Mouse (Mus musculus): ENCODE measurements around the gene Bcl6b. TPM values are rescaled to one million over a fixed set of nuclear protein-coding genes. Genes with fewer than 3 reads are reported as not detected.

Gene Bcl6b
- polyA plus RNA-seq, 1 experiment from 2014 or later: 13.9 TPM

DNA sequence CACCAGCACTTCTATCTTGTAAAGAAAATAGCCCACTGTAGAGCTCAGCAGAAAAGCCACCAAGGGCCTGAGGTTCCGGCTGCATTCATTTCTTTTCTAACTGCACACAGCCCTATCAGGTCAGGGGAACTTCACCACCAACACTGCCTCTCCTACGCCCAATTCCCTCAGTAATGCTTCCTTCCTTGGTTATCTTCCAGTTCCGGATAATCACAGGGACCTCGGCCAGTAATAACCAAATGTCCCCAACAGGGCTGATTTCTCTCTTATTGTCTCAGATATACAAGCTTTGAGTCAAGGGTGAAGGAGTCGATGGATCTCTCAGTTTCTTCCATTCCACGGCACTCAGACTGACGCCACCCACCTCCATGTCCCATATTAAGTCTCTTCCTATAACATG lies 22.3 kb downstream of the Bcl6b start:
- ATAC-seq (ENCODE audit: insufficient number of reproducible peaks, low FRiP score, low TSS enrichment, low read depth): no peak
- no peak overlapping the region for H3K4me2 ChIP-seq
- H3K36me3 ChIP-seq: no peaks in the 10 kb centered on the region
- no peaks in the 10 kb centered on the region for H3K9me3 ChIP-seq
- peaks cover 4% of the 10 kb centered on the region; the same call in 1 of the 2 replicates for H3K27me3 ChIP-seq
- 78% methylated on average over 7 of the region's 7 CpGs for WGBS
- H3K27ac ChIP-seq: no peak overlapping the region
- no peak overlapping the region for H3K4me3 ChIP-seq
- no peak overlapping the region for H3K9ac ChIP-seq
- H3K4me1 ChIP-seq: no peaks in the 10 kb centered on the region; the same call in 1 of the 2 replicates

DNA sequence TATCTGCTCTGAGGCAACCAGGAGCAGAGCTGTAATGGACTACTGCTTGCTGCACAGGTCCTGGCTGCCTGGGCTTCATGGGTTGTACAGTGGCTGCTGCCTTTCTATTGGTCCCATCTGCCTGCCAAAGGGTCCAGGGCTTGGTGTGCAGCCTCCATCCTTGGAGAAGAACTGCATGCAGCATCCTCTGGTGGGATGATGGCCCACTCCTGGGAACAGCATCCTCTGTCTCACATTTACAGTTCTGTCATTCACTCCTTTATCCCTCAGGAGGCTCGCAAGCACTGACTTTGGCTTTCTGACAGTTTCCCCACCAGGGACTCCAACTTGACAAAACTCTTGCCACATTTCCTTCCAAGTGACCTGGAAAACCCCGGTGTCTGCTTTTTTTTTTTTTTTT lies 22.8 kb downstream of the Bcl6b start:
- H3K36me3 ChIP-seq: no peaks in the 10 kb centered on the region
- 78% methylated on average over 2 of the region's 2 CpGs for WGBS
- H3K9me3 ChIP-seq: no peaks in the 10 kb centered on the region
- H3K9ac ChIP-seq: no peak overlapping the region
- H3K27me3 ChIP-seq: no peaks in the 10 kb centered on the region
- no peak overlapping the region for H3K27ac ChIP-seq
- H3K4me2 ChIP-seq: no peak overlapping the region
- no peak for ATAC-seq (ENCODE audit: insufficient number of reproducible peaks, low FRiP score, low TSS enrichment, low read depth)
- no peak overlapping the region for H3K4me3 ChIP-seq
- H3K4me1 ChIP-seq: no peaks in the 10 kb centered on the region; the same call in 1 of the 2 replicates

DNA sequence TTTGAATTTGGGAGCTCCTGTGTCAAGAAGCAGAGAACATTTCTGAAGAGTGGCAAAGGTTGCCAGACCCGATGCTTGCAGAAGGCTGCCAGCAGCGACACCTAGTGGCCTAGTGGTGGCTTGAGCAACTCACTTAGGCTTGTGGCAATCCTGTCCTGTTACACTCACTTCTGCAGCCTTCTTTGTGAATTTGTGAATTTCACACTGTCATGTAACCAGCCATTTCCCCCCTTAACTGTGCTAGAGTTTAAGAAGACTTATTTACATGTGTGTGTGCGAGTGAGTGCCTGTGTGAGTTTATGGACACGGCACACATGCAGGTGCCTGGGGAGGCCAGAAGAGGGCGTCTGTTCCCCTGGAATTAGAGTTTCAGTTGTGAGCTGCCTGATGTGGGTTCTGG lies 27.9 kb downstream of the Bcl6b start:
- no peaks in the 10 kb centered on the region for H3K9me3 ChIP-seq
- no peak overlapping the region for H3K4me3 ChIP-seq
- H3K4me2 ChIP-seq: no peak overlapping the region
- no peaks in the 10 kb centered on the region for H3K36me3 ChIP-seq
- no peak for ATAC-seq (ENCODE audit: insufficient number of reproducible peaks, low FRiP score, low TSS enrichment, low read depth)
- no peaks in the 10 kb centered on the region for H3K27me3 ChIP-seq
- H3K27ac ChIP-seq: no peak overlapping the region
- H3K4me1 ChIP-seq: no peaks in the 10 kb centered on the region; the same call in 1 of the 2 replicates
- H3K9ac ChIP-seq: no peak overlapping the region
- 31% methylated on average over 5 of the region's 5 CpGs for WGBS

DNA sequence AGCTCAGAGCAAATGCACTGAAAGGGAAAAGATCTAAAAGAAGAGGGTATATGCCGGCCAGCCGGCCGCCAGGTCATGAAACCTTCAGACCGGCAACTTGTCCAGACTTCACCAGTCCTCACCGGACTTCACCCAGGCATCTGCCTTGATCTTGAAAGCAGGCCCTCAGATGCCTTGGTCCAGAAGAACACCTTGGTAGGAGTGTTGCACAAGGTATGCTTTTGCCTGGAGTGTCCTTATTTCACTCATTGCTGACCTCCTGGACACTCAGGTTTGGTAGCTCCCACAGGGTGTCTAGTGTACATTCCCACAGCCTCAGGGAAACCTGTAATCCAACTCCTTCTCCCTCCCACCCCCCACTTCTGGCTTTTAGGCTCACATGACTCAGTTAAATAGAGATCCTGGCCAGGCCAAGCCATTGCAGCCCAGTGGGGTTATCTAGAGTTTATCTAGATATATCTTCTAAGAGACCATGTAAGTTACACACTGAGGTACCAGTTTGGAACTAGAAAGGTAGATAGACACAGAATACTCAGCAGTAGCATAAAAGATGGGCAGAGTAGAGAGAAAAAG lies 29.5 kb downstream of the Bcl6b start:
- Histone ChIP-seq H3K27me3 (no peaks in the 10 kb centered on the region), H3K4me3 (no peak overlapping the region), H3K36me3 (no peaks in the 10 kb centered on the region), H3K4me2 (no peak overlapping the region), H3K4me1 (no peaks in the 10 kb centered on the region; the same call in 1 of the 2 replicates), H3K9ac (no peak overlapping the region), H3K27ac (no peak overlapping the region), H3K9me3 (no peaks in the 10 kb centered on the region)
- WGBS: 81% methylated on average over 5 of the region's 5 CpGs
- no peak for ATAC-seq (ENCODE audit: insufficient number of reproducible peaks, low FRiP score, low TSS enrichment, low read depth)

DNA sequence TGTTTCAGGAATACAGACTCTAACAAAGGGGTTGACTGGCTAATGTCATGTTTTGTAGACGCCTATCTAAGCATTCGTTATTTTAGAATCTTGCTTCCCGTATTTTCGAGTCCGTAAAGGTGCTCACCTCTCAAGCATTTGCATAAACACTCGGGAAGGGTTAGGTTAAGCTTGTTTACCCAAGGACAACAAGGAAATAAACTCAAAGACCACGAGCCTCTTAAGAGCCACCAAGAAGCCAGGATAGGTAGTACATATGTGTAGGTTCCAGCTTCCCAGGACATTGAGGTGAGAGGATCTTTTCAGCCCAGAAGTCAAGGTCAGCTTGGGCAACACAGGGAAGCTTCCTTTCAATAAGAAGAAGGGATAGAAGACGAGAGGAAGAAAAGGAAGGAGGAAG lies 30.5 kb downstream of the Bcl6b start:
- Histone ChIP-seq H3K4me2 (no peak overlapping the region), H3K27ac (no peak overlapping the region), H3K4me1 (no peaks in the 10 kb centered on the region), H3K27me3 (no peaks in the 10 kb centered on the region), H3K36me3 (no peaks in the 10 kb centered on the region), H3K4me3 (no peak overlapping the region), H3K9me3 (no peaks in the 10 kb centered on the region), H3K9ac (no peak overlapping the region)
- no peak for ATAC-seq (ENCODE audit: insufficient number of reproducible peaks, low FRiP score, low TSS enrichment, low read depth)
- WGBS: 81% methylated on average over 8 of the region's 8 CpGs

DNA sequence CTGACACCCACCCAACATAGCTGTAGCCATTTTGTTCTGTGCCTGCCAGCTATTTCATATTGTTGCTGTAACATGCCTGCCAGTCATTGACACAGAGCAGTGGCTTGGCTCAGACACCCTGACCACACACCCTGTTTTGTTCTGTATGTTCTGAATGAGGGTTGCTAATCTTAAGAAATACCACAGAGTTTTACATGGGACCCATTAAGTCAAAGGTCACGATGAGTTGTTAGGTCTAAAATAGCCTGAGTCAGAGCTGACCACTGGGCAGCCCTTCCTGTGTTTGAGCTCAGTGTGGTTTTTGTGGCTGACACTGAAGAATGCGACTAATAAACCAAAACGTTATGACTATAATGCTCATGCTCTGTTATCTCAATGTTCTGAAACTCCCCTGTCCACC lies 31.3 kb downstream of the Bcl6b start:
- H3K9me3 ChIP-seq: no peaks in the 10 kb centered on the region
- H3K9ac ChIP-seq: no peak overlapping the region
- no peaks in the 10 kb centered on the region for H3K27me3 ChIP-seq
- no peak overlapping the region for H3K4me3 ChIP-seq
- no peak for ATAC-seq (ENCODE audit: insufficient number of reproducible peaks, low FRiP score, low TSS enrichment, low read depth)
- 83% methylated on average over 3 of the region's 3 CpGs for WGBS
- no peaks in the 10 kb centered on the region for H3K4me1 ChIP-seq
- no peak overlapping the region for H3K4me2 ChIP-seq
- H3K36me3 ChIP-seq: no peaks in the 10 kb centered on the region
- no peak overlapping the region for H3K27ac ChIP-seq

DNA sequence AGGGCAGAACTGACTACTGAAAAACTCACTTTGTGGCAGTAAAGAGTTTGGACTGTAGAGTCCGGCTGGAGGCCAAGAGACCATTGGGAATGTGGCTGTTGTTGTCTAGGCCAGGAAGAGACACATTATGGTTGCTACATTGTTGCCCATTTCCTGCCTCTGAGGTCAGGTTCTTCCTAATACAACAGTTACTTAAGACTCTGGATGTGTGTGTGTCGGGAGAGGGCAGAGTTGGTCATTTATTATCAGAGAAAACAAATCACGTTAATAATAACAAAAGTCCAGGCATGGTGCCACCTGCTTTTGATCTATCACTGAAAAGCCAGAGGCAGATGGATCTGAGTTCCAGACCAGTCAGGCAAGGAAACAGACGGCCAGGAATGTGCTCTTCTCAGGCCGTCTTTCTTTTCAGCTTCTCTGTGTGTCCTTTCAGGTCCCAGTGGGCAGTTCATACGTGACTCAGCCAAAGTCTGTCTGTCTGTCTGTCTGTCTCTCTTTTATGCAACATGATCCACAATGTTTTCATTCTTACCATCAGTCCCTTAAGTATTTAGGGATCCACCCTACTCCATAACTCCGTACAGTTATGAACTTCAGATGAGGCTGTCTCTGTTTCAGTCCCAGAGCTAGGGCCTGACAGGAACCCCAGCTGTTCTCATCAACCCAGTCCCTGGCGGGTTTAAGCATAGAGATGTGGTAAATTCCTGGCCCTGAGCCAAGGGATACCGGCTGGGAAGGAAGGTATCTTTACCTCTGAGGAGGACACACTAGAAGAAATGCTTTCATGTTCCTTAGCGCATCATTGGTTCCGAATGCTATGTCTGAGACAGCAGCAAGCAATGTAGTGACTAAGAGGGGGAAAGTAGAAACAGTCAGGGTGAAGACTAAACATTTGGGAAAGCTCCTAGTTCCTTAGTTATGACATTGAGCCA lies 36.0 kb downstream of the Bcl6b start:
- Histone ChIP-seq H3K4me1 (no peaks in the 10 kb centered on the region), H3K27ac (no peak overlapping the region), H3K36me3 (no peaks in the 10 kb centered on the region), H3K4me3 (no peak overlapping the region), H3K27me3 (no peaks in the 10 kb centered on the region), H3K9ac (no peak overlapping the region), H3K9me3 (no peaks in the 10 kb centered on the region), H3K4me2 (no peak overlapping the region)
- no peak for ATAC-seq (ENCODE audit: insufficient number of reproducible peaks, low FRiP score, low TSS enrichment, low read depth)
- 45% methylated on average over 11 of the region's 11 CpGs for WGBS

DNA sequence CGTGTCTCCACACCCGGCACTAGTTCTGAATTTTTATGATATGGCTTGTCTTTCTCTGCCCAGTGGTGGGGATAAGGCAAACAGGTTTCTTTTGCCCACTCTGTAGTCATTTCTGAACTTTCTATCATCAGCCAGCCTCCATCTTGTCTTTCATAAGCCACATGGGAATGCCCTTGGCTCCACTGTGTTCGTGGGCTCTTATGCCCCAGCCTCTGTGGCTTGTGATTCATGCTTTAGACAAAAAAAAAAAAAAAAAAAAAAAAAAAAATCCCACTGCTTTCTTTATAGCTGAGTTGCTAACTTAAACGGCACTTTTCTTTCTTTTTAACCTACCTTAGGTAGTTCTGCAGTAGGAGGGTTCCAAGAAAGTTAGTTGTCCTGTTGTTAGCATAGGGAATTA lies 37.4 kb downstream of the Bcl6b start:
- 58% methylated on average over 4 of the region's 4 CpGs for WGBS

DNA sequence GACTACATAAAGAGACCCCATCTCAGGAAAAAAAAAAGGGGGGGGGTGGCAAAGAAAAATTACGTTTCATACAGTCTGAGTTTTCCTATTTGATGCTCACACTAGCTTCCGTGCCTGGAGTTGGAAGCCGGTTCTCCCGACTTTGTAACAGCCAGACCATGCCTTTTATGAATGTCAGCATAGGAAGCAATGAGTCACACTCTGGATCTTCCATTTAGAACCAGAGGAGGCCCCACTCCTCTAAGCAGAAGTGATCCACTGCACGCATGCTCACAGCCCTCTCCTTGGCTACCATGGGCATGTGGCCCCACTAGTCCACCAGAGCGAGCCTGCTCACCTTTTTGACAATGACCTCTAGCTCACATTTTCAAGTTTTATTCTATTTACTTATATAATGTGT lies 38.4 kb downstream of the Bcl6b start:
- 69% methylated on average over 6 of the region's 6 CpGs for WGBS
- H3K36me3 ChIP-seq: no peaks in the 10 kb centered on the region
- no peak overlapping the region for H3K4me2 ChIP-seq
- H3K9ac ChIP-seq: no peak overlapping the region
- no peaks in the 10 kb centered on the region for H3K9me3 ChIP-seq
- H3K27me3 ChIP-seq: no peaks in the 10 kb centered on the region
- H3K4me3 ChIP-seq: no peak overlapping the region
- peaks cover 3% of the 10 kb centered on the region; the same call in 1 of the 2 replicates for H3K4me1 ChIP-seq
- no peak for ATAC-seq (ENCODE audit: insufficient number of reproducible peaks, low FRiP score, low TSS enrichment, low read depth)
- no peak overlapping the region for H3K27ac ChIP-seq

More for the DNA sequence above, 37.4 kb downstream of the Bcl6b start:
- Histone ChIP-seq H3K9me3 (no peaks in the 10 kb centered on the region), H3K9ac (no peak overlapping the region), H3K27ac (no peak overlapping the region), H3K4me2 (no peak overlapping the region), H3K27me3 (no peaks in the 10 kb centered on the region), H3K4me3 (no peak overlapping the region), H3K4me1 (no peaks in the 10 kb centered on the region), H3K36me3 (no peaks in the 10 kb centered on the region)
- ATAC-seq (ENCODE audit: insufficient number of reproducible peaks, low FRiP score, low TSS enrichment, low read depth): no peak

DNA sequence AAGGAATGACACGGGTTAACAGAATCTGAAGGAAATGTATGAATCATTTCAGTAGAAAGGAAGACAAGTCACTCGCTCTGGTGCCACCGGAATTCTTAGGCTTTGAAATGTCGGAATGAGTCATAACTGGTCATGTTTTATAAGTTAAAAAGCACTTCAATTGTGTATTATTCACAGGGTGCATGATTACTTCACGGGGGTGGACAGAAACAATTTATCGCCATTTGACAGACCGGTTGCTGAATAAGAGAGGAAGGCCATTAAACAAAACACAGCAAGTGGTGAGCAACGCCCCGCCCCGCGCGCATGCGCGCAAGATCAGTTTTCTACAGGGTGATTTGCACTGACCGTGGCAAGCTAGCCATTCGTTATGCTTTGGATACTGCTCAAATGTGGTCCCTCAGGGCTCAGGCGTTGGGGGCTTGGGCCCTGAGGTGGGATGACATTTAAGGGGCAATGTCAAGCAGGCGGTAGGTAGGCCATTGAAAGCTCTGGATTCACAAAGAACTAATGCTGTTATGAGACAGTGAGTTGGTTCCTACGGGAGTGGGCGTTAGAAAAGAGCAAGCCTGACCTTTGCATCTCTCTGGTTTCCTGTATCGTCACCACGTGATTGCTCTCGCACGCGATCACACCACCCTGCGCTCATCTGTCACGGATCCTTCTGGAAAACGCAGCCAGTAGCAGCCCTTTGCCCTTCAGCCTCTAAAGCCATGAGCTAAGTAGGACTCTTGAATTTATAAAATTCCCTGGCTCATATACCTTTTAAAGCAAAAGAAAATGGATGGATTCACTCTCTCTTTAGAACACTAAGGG lies 40.1 kb downstream of the Bcl6b start:
- Histone ChIP-seq H3K4me2 (no peak overlapping the region), H3K4me1 (peaks cover 3% of the 10 kb centered on the region; the same call in 1 of the 2 replicates), H3K4me3 (no peak overlapping the region), H3K27me3 (no peaks in the 10 kb centered on the region), H3K9ac (no peak overlapping the region), H3K27ac (no peak overlapping the region), H3K36me3 (no peaks in the 10 kb centered on the region), H3K9me3 (no peaks in the 10 kb centered on the region)
- ATAC-seq (ENCODE audit: insufficient number of reproducible peaks, low FRiP score, low TSS enrichment, low read depth): no peak
- 82% methylated on average over 28 of the region's 28 CpGs for WGBS

DNA sequence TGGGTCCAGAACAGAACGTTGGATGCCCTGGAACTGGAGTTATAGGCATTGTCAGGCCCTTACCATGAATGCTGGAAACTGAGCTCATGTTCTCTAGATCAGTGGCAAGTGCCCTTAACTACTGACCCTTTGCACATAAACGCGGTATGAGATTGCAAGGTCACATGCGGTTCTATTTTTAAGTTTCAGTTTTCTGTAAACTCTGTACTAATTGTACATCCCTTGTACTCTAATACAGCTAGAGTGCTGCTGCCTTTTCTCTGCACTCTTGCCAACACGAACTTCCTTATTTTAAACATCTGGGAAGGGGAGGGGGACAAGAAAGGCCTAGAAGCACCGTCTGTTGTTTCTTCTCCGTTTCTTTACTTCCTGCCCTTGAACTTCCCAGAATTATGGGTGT lies 44.5 kb downstream of the Bcl6b start:
- no peak for ATAC-seq (ENCODE audit: insufficient number of reproducible peaks, low FRiP score, low TSS enrichment, low read depth)

DNA sequence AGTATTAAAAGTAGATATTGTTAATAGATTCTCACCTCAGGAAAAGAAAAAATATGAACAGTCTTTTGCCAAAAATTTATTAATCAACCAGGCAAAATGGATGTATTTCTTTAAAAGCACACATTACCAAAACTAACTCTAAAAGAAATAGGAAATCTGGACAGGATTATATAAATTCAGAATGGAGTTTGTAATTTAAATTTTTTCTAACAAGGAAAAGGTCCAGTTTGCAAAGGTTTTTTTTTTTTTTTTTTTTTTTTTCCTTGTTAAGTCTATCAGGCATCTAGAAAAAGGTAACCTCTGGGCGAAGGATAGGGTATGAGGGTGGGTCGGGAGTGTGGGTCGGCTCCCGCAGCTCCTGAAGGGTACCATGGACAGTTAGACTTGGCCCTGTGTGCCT lies 49.1 kb downstream of the Bcl6b start:
- Histone ChIP-seq H3K4me3 (no peak overlapping the region), H3K27ac (no peak overlapping the region), H3K4me2 (no peak overlapping the region), H3K9me3 (no peaks in the 10 kb centered on the region), H3K36me3 (no peaks in the 10 kb centered on the region), H3K4me1 (no peaks in the 10 kb centered on the region), H3K9ac (no peak overlapping the region), H3K27me3 (no peaks in the 10 kb centered on the region)
- 92% methylated on average over 4 of the region's 4 CpGs for WGBS
- ATAC-seq (ENCODE audit: insufficient number of reproducible peaks, low FRiP score, low TSS enrichment, low read depth): no peak

More for the DNA sequence above, 44.5 kb downstream of the Bcl6b start:
- Histone ChIP-seq H3K36me3 (no peaks in the 10 kb centered on the region), H3K27ac (no peak overlapping the region), H3K9me3 (no peaks in the 10 kb centered on the region), H3K4me2 (no peak overlapping the region), H3K4me3 (no peak overlapping the region), H3K4me1 (peaks cover 3% of the 10 kb centered on the region; the same call in 1 of the 2 replicates), H3K27me3 (no peaks in the 10 kb centered on the region), H3K9ac (no peak overlapping the region)
- 66% methylated on average over 7 of the region's 7 CpGs for WGBS
